Mouse (Mus musculus) limb, embryonic 10.5 days (tissue): Measurements from ENCODE around the gene Cpne1. TPM values are rescaled to one million over a fixed set of nuclear protein-coding genes. Genes with fewer than 3 reads are reported as not detected.

Experiments used
- DNase-seq: peaks from one replicate; pipeline ENCODE4 v3.0.0-alpha.2; 2017; ENCODE audit warnings: low spot score
- H3K27ac ChIP-seq: fragments of 300-500 bp; sonication (generic); 2 replicates; pipeline ENCODE4 v1.5.1; 2016; ENCODE audit warnings: mild to moderate bottlenecking
- H3K27me3 ChIP-seq: fragments of 300-500 bp; sonication (generic); 2 replicates; pipeline ENCODE4 v1.6.1; 2016; ENCODE audit warnings: low read depth, mild to moderate bottlenecking; ENCODE audit not compliant: poor library complexity, severe bottlenecking
- H3K36me3 ChIP-seq: fragments of 300-500 bp; sonication (generic); 2 replicates; pipeline ENCODE4 v1.6.1; 2016; ENCODE audit warnings: mild to moderate bottlenecking, moderate library complexity
- H3K4me1 ChIP-seq: fragments of 300-500 bp; sonication (generic); 2 replicates; pipeline ENCODE4 v1.6.1; 2016
- H3K4me3 ChIP-seq: fragments of 300-500 bp; sonication (generic); 2 replicates; pipeline ENCODE4 v1.5.1; 2016; ENCODE audit warnings: mild to moderate bottlenecking, moderate library complexity
- H3K9me3 ChIP-seq: fragments of 300-500 bp; sonication (generic); replicated peaks from 2 replicates; pipeline ENCODE4 v1.6.1; 2016; ENCODE audit warnings: mild to moderate bottlenecking
- WGBS: fragments of 180-500 bp; shearing (Covaris S2); methylation state at CpG from one replicate; pipeline ENCODE4 v1.1.7; 2016; 5-methylcytosine and 5-hydroxymethylcytosine counted together
- polyA plus RNA-seq: library from polyadenylated mRNA; unstranded; fragments of >200 nt; fragmentation: Nextera tagmentation; extraction: Ambion mirVana; gene quantifications from 2 replicates; pipeline ENCODE4 v1.2.1, GENCODE M21; 2016

The Cpne1 gene
- polyA plus RNA-seq, 1 experiment from 2014 or later, result 75.7 TPM

DNA sequence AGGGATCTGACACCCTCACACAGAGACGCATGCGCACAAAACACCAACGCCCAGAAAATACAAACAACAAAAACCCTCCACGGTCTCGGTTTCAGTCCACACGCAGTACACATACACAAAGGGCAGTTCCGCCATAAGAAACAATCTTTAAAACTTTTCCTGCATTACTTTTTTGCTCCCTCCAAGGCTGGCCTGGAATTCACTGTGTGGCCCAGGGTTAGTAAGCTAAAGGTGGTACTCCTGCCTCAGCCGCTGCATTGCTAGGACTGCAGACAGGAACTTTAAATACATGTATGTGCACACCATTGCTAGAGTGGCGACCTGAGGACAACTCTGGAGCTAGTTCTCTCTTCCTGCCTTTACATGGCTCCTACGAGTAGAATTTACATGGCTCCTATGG, 40.5 kb downstream of the Cpne1 start:
- 93% methylated on average over 10 of the region's 10 CpGs for WGBS

DNA sequence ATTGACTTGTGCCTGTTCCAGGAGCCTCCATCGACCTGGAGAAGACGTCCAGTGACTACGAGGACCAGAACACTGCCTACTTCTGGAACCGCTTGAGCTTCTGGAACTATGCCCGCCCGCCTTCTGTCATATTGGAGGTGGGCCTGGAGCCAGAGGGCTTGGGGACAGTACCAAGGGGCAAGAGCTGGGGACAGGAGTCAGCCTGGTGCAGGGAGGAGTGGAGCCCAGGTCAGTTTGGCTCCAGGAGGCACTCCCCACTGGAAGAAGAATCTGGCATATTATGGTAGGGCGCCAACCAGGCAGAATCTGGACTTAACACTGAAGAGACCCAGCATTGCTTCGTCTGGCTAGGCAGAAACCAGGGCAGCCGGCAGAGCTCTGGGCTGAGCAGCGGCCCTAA, 43.8 kb downstream of the Cpne1 start:
- WGBS, result 94% methylated on average over 10 of the region's 10 CpGs
- H3K27me3 ChIP-seq, result no peaks in the 10 kb centered on the region
- no peak overlapping the region for H3K4me3 ChIP-seq
- peaks cover 18% of the 10 kb centered on the region for H3K4me1 ChIP-seq
- no peaks in the 10 kb centered on the region for H3K9me3 ChIP-seq
- no peak for DNase-seq
- H3K27ac ChIP-seq, result no peak overlapping the region
- H3K36me3 ChIP-seq, result peaks cover 61% of the 10 kb centered on the region

More for the DNA sequence above, 40.5 kb downstream of the Cpne1 start:
- DNase-seq, result no peak
- Histone ChIP-seq H3K36me3 (peaks cover 94% of the 10 kb centered on the region), H3K27me3 (no peaks in the 10 kb centered on the region), H3K4me1 (peaks cover 8% of the 10 kb centered on the region), H3K4me3 (no peak overlapping the region), H3K9me3 (no peaks in the 10 kb centered on the region), H3K27ac (no peak overlapping the region)

DNA sequence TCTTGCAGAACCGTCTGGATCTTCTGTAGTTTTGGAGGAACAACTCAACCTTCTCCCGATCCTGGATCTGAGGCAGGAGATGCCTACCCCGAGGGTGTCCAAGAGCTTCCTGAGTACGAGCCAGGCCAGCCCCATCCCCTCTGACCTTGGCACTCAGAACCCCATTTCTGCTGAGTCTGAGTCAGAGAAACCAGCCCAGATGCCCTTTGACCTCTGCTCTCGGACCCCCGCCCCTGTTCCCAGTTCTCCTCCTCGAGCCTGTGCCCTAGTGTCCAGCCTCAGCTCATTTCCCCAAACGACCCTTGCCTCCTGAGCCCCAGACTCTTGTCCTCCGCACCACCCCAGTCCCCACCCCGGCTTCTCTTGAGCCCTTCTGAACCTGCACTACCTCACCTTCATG, 45.6 kb downstream of the Cpne1 start:
- DNase-seq, result no peak
- Histone ChIP-seq H3K36me3 (peaks cover 43% of the 10 kb centered on the region), H3K27ac (peak overlapping the region; percentile 97), H3K4me3 (peak overlapping the region; percentile 80), H3K4me1 (peaks cover 18% of the 10 kb centered on the region), H3K27me3 (no peaks in the 10 kb centered on the region), H3K9me3 (no peaks in the 10 kb centered on the region)
- 33% methylated on average over 10 of the region's 10 CpGs for WGBS

DNA sequence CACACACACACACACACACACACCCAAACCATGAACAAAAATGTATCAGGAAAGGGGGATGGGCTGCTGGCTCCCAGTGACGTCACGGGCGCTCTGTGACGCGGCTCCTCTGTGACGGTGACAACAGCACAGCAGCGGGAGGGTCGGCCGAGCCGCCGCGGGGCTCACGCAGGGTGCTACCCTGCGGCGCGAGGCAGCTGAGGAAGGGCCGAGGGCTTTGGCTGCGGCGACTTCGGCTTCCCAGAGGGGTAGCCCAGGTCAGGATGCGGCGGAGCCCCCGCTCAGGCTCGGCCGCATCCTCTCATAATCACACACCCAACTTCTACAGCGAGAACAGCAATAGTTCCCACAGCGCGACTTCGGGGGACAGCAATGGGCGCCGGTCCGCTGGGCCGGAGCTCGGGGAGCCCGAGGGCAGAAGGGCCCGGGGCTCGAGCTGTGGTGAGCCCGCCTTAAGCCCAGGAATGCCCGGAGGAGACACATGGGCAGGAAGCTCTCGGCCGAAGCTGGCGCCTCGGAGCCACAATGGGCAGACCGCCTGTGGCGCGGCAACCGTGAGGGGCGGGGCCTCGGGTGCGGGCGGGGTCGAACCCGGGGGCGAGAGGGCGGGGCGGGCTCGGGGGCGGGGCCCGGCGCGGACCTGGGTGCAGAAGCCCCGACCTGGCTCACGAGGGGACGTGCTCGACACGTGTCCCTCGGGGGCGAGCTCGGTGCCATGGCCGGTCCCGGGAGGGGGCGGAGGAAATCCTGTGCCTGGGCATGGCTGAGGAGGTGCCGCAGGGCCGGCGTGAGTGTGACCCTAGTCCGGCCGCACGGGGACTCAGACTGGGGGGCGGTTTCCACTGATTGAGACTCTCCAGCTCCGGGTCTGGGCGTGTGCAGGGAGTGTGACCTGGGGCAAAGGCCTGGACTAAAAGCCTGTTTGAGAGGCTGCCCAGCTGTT, 46.4 kb downstream of the Cpne1 start, which contains the start of gene Spag4:
Gene Spag4 (plus strand): TSS at position 77 of the 943 bp plus-strand sequence.
- Histone ChIP-seq H3K36me3 (peaks cover 36% of the 10 kb centered on the region), H3K9me3 (no peaks in the 10 kb centered on the region), H3K4me1 (peaks cover 18% of the 10 kb centered on the region), H3K27ac (peak within 1 kb of the TSS; percentile 97), H3K27me3 (no peaks in the 10 kb centered on the region), H3K4me3 (peak within 1 kb of the TSS; percentile 80)
- under 1% methylated on average over 81 of the region's 81 CpGs for WGBS
- peak; percentile 93 for DNase-seq

DNA sequence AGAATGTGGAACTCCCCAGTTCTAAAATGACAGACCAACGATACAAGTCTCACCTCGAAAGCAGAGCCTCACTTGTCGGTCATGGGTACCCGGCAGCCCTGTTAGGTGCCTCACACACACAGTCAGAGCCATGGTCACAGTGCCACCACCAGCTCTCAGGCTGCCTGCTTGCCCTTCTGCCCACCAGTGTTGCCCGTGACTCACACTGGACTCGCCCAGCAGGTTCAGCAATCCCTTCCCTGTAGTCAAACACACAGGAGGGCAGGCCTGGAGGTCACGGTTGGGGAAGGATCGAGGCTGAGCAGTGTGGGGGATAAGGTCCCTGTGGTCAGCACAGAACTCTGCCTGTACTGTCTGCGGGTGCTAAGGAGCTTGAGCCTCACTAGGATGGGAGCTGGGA, 58.9 kb downstream of the Cpne1 start, which contains the start of gene Fer1l4:
Gene Fer1l4 (minus strand): TSS at position 132 of the 400 bp plus-strand sequence.
- Histone ChIP-seq H3K36me3 (no peaks in the 10 kb centered on the region), H3K27me3 (peaks cover 15% of the 10 kb centered on the region), H3K27ac (no peak within 1 kb of the TSS), H3K4me1 (peaks cover 11% of the 10 kb centered on the region; the same call in 1 of the 2 replicates), H3K9me3 (no peaks in the 10 kb centered on the region), H3K4me3 (no peak within 1 kb of the TSS)
- no peak for DNase-seq
- 85% methylated on average over 9 of the region's 9 CpGs for WGBS

DNA sequence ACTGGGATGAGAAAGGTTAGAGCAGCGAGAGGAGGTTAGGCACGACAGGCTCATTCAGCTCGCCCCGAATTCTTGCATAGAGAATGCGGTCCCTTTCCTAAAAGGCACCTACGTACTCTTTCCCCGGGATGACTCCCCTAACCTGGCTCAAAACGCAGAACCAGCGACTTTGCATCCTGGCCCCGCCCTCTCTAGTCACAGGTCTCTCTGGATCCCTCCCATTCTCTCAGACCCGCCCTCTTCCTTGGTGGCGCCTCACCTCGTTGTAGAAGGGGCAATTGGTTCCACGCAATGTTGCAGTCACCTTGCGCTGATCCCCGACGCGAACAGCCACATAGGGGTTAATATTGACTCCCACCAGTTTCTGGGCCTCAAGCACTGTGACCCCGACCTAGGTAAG, 63.8 kb downstream of the Cpne1 start:
- peak overlapping the region; percentile 16; the same call in 1 of the 2 replicates for H3K4me3 ChIP-seq

DNA sequence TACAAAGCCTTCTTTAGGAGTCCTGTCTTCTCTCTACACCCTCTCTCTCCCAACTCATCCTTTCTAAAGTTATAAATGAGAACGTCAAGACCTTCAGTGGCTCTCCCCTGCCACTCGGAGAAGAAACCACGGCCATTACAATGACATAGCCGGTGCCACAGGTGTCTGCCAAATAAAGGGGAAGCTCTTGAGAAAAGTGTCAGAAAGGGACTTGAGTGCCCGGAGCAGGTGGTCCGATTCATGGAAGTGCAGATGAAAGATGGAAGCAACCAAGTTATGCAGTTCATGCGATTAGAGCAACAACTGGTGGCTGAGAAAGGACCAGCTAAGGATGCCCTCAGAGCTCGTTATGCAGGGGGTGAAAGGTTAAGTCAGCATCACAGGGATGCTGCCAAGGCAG, 68.9 kb downstream of the Cpne1 start:
- no peak for DNase-seq
- WGBS, result 89% methylated on average over 8 of the region's 8 CpGs
- Histone ChIP-seq H3K27me3 (peaks cover 16% of the 10 kb centered on the region), H3K4me1 (peaks cover 5% of the 10 kb centered on the region; the same call in 1 of the 2 replicates), H3K36me3 (no peaks in the 10 kb centered on the region), H3K27ac (no peak overlapping the region), H3K9me3 (no peaks in the 10 kb centered on the region), H3K4me3 (no peak overlapping the region)

More for the DNA sequence above, 63.8 kb downstream of the Cpne1 start:
- 7% methylated on average over 19 of the region's 19 CpGs for whole genome bisulfite sequencing
- no peak overlapping the region for H3K27ac ChIP-seq
- no peaks in the 10 kb centered on the region for H3K9me3 ChIP-seq
- H3K27me3 ChIP-seq, result peaks cover 31% of the 10 kb centered on the region
- H3K36me3 ChIP-seq, result no peaks in the 10 kb centered on the region
- peaks cover 11% of the 10 kb centered on the region; the same call in 1 of the 2 replicates for H3K4me1 ChIP-seq
- DNase-seq, result no peak

DNA sequence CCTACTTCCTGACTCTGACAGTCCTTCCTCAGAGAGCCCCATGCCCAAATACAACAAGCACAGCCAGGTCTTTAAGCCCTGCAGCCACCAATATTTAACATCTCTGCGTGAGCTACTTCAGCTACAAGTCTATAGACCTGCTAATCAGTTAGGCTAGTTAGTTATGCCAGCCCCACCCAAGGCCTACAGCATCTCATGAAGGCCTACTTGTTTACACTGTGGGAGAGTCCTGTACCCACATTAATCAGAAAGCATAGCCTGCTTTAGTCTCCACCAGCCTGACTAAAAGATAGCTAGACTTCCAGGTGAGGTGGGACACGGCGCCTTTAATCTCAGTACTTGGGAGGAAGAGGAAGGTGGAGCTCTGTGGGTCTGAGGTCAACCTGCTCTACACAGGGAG, 72.4 kb downstream of the Cpne1 start:
- WGBS, result 89% methylated on average over 3 of the region's 3 CpGs
- Histone ChIP-seq H3K4me3 (no peak overlapping the region), H3K27ac (no peak overlapping the region), H3K9me3 (no peaks in the 10 kb centered on the region), H3K4me1 (no peaks in the 10 kb centered on the region), H3K27me3 (no peaks in the 10 kb centered on the region), H3K36me3 (no peaks in the 10 kb centered on the region)
- DNase-seq, result no peak

DNA sequence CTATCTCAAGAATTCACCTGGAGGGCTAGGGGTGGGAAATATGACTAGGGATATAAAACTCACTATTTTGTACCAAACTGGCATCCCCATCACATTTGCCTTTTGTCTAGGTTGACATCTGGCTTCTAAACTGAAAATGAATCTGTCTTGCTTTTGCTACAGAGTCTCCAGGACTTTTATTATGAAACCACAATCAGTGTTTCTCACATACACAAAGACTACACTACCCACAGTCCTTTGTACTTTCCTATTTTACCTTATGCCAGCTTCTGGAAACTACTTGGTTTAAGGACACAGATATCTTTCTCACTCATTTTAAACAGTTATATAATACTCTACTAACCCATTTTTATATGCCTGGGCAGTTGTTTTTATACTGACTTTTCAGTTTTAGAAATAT, 86.3 kb downstream of the Cpne1 start:
- H3K27me3 ChIP-seq, result no peaks in the 10 kb centered on the region
- no peak overlapping the region for H3K4me3 ChIP-seq
- DNase-seq, result no peak
- H3K27ac ChIP-seq, result no peak overlapping the region
- H3K4me1 ChIP-seq, result no peaks in the 10 kb centered on the region
- no peaks in the 10 kb centered on the region for H3K9me3 ChIP-seq
- no peaks in the 10 kb centered on the region for H3K36me3 ChIP-seq

Other genes starting within 250 kb of the Cpne1 start
- 78.6 and 83.1 TPM in 2 replicates for gene Uqcc1, start 181.7 kb downstream of the Cpne1 start, polyA plus RNA-seq
- gene Gm15557, start 171.2 kb downstream of the Cpne1 start, polyA plus RNA-seq, result 0.13 and 0.18 TPM in 2 replicates
- 1.4 and 8.1 TPM in 2 replicates for gene Gdf5, start 166.6 kb downstream of the Cpne1 start, polyA plus RNA-seq
- 28.7 and 34.3 TPM in 2 replicates for gene Cep250, start 155.5 kb downstream of the Cpne1 start, polyA plus RNA-seq
- gene 6430550D23Rik, start 104.0 kb downstream of the Cpne1 start, polyA plus RNA-seq, result 1.2 and 1.5 TPM in 2 replicates
- 191 TPM in 2 replicates for gene Ergic3, start 103.9 kb downstream of the Cpne1 start, polyA plus RNA-seq
- gene Fer1l4, start 59.0 kb downstream of the Cpne1 start, polyA plus RNA-seq, result not detected in 2 replicates
- gene Spag4, start 46.8 kb downstream of the Cpne1 start, polyA plus RNA-seq, result 5.6 and 5.9 TPM in 2 replicates
- gene Rbm12, start within 50 bp of the Cpne1 start, polyA plus RNA-seq, result 53.9 and 55.4 TPM in 2 replicates
- 15.9 and 26.5 TPM in 2 replicates for gene Gm28036, start 15.1 kb upstream of the Cpne1 start, polyA plus RNA-seq
- 380 and 410 TPM in 2 replicates for gene Romo1, start 32.1 kb upstream of the Cpne1 start, polyA plus RNA-seq
- 38.2 and 43.2 TPM in 2 replicates for gene Nfs1, start 32.2 kb upstream of the Cpne1 start, polyA plus RNA-seq
- 469 and 559 TPM in 2 replicates for gene Rbm39, start 68.3 kb upstream of the Cpne1 start, polyA plus RNA-seq
- 68.1 and 75.5 TPM in 2 replicates for gene Phf20, start 84.5 kb upstream of the Cpne1 start, polyA plus RNA-seq
- 2.6 TPM in 2 replicates for gene Cnbd2, start 200.3 kb upstream of the Cpne1 start, polyA plus RNA-seq
- 53.3 and 61.0 TPM in 2 replicates for gene Scand1, start 200.7 kb upstream of the Cpne1 start, polyA plus RNA-seq